Mouse (Mus musculus) liver (tissue): ENCODE measurements around the gene Cstf1.

Experiments used
- DNase-seq: peaks from one replicate; pipeline ENCODE4 v3.0.0-alpha.2; 2020; ENCODE audit warnings: mixed read lengths

Gene Cstf1

GRCm38 (mm10) chr2:172378332-172378731 is 7.9 kb downstream of the Cstf1 start:
- DNase-seq: peak; percentile 42

- DNase-seq: no peak
Observed at GRCm38 (mm10) chr2:172380513-172380912, 10.0 kb downstream of the Cstf1 start.

- DNase-seq: no peak
Observed at GRCm38 (mm10) chr2:172381341-172381740, 10.9 kb downstream of the Cstf1 start.

- no peak for DNase-seq
Observed at GRCm38 (mm10) chr2:172381898-172382297, 11.4 kb downstream of the Cstf1 start.

- DNase-seq: no peak
Observed at GRCm38 (mm10) chr2:172384715-172385114, 14.2 kb downstream of the Cstf1 start.

- DNase-seq: no peak
Observed at GRCm38 (mm10) chr2:172390341-172390740, 19.9 kb downstream of the Cstf1 start.

- no peak for DNase-seq
Observed at GRCm38 (mm10) chr2:172392041-172392521, 21.6 kb downstream of the Cstf1 start.

- peak; percentile 47 for DNase-seq
Observed at GRCm38 (mm10) chr2:172393391-172394051, 23.0 kb downstream of the Cstf1 start, which contains the start of gene Cass4. Gene Cass4 (plus strand): TSS chr2:172393794.

- DNase-seq: no peak
Observed at GRCm38 (mm10) chr2:172394052-172394392, 23.5 kb downstream of the Cstf1 start.

GRCm38 (mm10) chr2:172394671-172395070 is 24.2 kb downstream of the Cstf1 start:
- no peak for DNase-seq

GRCm38 (mm10) chr2:172395961-172396360 is 25.5 kb downstream of the Cstf1 start:
- no peak for DNase-seq

- no peak for DNase-seq
Observed at GRCm38 (mm10) chr2:172399901-172400300, 29.4 kb downstream of the Cstf1 start.

GRCm38 (mm10) chr2:172401116-172401825 is 30.8 kb downstream of the Cstf1 start:
- DNase-seq: peak; percentile 35

GRCm38 (mm10) chr2:172404239-172404638 is 33.8 kb downstream of the Cstf1 start:
- no peak for DNase-seq

- DNase-seq: no peak
Observed at GRCm38 (mm10) chr2:172405011-172405410, 34.5 kb downstream of the Cstf1 start.

- no peak for DNase-seq
Observed at GRCm38 (mm10) chr2:172406173-172406572, 35.7 kb downstream of the Cstf1 start.

- no peak for DNase-seq
Observed at GRCm38 (mm10) chr2:172407499-172407898, 37.0 kb downstream of the Cstf1 start.

GRCm38 (mm10) chr2:172410686-172411085 is 40.2 kb downstream of the Cstf1 start:
- DNase-seq: no peak

- DNase-seq: no peak
Observed at GRCm38 (mm10) chr2:172411091-172411490, 40.6 kb downstream of the Cstf1 start.

GRCm38 (mm10) chr2:172412454-172412853 is 42.0 kb downstream of the Cstf1 start:
- peak; percentile 28 for DNase-seq

- DNase-seq: no peak
Observed at GRCm38 (mm10) chr2:172413273-172413672, 42.8 kb downstream of the Cstf1 start.

- DNase-seq: no peak
Observed at GRCm38 (mm10) chr2:172413894-172414293, 43.4 kb downstream of the Cstf1 start.

- no peak for DNase-seq
Observed at GRCm38 (mm10) chr2:172416218-172416617, 45.7 kb downstream of the Cstf1 start.

GRCm38 (mm10) chr2:172416876-172417275 is 46.4 kb downstream of the Cstf1 start:
- no peak for DNase-seq
